Mouse (Mus musculus) heart, embryonic 10.5 days (tissue): ENCODE results near the gene Gm42674. TPM values are rescaled to one million over a fixed set of nuclear protein-coding genes. Genes with fewer than 3 reads are reported as not detected.

Experiments
- DNase-seq: peaks from one replicate; pipeline ENCODE4 v3.0.0-alpha.2; 2017; ENCODE audit warnings: low spot score
- H3K27ac ChIP-seq: fragments of 300-500 bp; sonication (generic); 2 replicates; pipeline ENCODE4 v1.5.1; 2016; ENCODE audit warnings: mild to moderate bottlenecking
- H3K27me3 ChIP-seq: fragments of 300-500 bp; sonication (generic); 2 replicates; pipeline ENCODE4 v1.6.1; 2016; ENCODE audit warnings: mild to moderate bottlenecking; ENCODE audit not compliant: poor library complexity, insufficient read depth, severe bottlenecking
- H3K36me3 ChIP-seq: fragments of 300-500 bp; sonication (generic); 2 replicates; pipeline ENCODE4 v1.6.1; 2016; ENCODE audit warnings: mild to moderate bottlenecking, moderate library complexity
- H3K4me1 ChIP-seq: fragments of 300-500 bp; sonication (generic); 2 replicates; pipeline ENCODE4 v1.6.1; 2016; ENCODE audit warnings: mild to moderate bottlenecking
- H3K4me3 ChIP-seq: fragments of 300-500 bp; sonication (generic); 2 replicates; pipeline ENCODE4 v1.5.1; 2016; ENCODE audit warnings: mild to moderate bottlenecking, moderate library complexity
- H3K9me3 ChIP-seq: fragments of 300-500 bp; sonication (generic); 2 replicates; pipeline ENCODE4 v1.6.1; 2016; ENCODE audit warnings: mild to moderate bottlenecking, moderate library complexity
- WGBS: fragments of 180-500 bp; shearing (Covaris S2); methylation state at CpG from one replicate; pipeline ENCODE4 v1.1.7; 2016; 5-methylcytosine and 5-hydroxymethylcytosine counted together
- polyA plus RNA-seq: library from polyadenylated mRNA; unstranded; fragments of >200 nt; fragmentation: Nextera tagmentation; extraction: Ambion mirVana; gene quantifications from 2 replicates; pipeline ENCODE4 v1.2.1, GENCODE M21; 2016

The Gm42674 gene
- polyA plus RNA-seq, 1 experiment from 2014 or later: not detected

DNA sequence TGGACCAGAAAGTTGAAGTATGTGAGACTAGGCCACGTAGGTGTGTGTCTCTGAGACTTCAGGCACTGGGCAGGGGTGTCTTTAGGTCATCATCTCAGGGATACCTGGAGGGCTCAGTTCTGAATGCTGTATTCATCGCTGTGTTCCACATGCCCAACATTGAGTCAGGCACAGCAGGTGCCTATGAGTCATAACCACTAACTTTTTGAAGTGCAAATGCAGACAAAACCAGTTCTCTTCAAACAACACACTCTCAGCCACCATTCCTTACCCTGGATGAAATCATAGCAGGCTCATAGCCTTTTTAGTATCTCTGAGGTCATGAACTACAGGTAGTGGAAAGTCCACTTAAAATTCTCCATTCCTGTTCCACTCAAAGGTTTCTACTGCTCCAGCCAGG is 27.6 kb downstream of the Gm42674 start:
- H3K27me3 ChIP-seq: no peaks in the 10 kb centered on the region
- H3K4me1 ChIP-seq: no peaks in the 10 kb centered on the region
- 65% methylated on average over 2 of the region's 2 CpGs for WGBS
- H3K4me3 ChIP-seq: no peak overlapping the region
- no peak overlapping the region for H3K27ac ChIP-seq
- no peaks in the 10 kb centered on the region; the same call in 1 of the 2 replicates for H3K9me3 ChIP-seq
- no peaks in the 10 kb centered on the region for H3K36me3 ChIP-seq
- DNase-seq: peak; percentile 41

DNA sequence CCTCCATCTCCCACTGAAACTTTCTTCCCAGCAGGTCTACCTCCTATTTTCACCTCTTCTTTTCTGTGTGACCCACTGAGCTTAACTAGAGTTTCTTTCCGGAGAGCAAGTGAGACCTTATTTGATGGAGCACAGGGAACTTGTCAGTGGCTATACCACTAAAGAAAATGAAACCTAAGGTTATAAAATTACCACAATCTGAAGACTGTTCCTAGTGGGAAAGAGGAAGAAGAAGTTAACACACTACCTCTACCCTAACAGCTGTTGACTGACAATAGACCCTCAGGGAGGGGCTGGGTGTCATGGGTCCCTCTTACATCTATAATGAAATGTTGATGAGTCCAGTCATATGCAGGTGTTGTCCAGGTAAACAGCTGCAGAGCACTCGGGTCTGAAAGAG is 30.3 kb downstream of the Gm42674 start:
- Histone ChIP-seq H3K27ac (no peak overlapping the region), H3K36me3 (no peaks in the 10 kb centered on the region), H3K9me3 (no peaks in the 10 kb centered on the region; the same call in 1 of the 2 replicates), H3K4me3 (no peak overlapping the region), H3K4me1 (no peaks in the 10 kb centered on the region), H3K27me3 (no peaks in the 10 kb centered on the region)
- no peak for DNase-seq
- 77% methylated on average over 2 of the region's 2 CpGs for WGBS

DNA sequence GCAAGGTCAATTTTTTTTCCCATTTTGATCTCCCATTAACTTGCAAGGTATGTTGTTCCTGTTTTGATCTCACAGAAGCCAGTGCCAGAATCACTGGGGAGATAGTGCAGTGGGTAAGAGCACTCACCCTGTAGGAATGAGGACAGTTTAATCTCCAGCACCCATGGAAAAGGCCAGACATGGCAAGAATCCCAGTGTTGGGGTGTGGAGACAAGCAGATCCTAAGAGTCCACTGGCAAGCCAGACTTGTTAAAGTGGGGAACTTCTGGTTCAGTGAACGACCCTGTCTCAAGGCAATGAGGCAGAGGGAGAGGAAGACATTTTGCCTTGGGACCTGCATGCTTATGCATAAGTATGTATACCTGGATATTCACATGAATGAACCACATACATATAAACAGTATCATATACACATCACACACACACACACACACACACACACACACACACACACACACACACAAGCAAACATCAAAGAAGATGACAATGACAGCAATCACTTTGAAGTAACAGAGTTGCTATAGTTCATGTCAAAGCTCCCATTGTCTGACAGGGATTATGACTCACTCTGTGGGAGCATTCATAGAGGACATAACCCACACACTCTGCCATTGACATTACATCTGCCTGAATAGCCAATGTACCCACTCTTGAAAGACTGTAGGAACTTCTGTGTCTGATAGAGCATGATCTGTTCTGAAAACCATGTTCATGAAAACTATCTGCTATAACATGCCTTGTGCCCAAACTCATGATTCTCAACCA is 37.0 kb downstream of the Gm42674 start:
- Histone ChIP-seq H3K27ac (no peak overlapping the region), H3K36me3 (no peaks in the 10 kb centered on the region), H3K4me3 (no peak overlapping the region), H3K4me1 (no peaks in the 10 kb centered on the region), H3K9me3 (no peaks in the 10 kb centered on the region), H3K27me3 (no peaks in the 10 kb centered on the region)
- WGBS: 60% methylated on average over 1 of the region's 1 CpGs
- DNase-seq: peak; percentile 30

DNA sequence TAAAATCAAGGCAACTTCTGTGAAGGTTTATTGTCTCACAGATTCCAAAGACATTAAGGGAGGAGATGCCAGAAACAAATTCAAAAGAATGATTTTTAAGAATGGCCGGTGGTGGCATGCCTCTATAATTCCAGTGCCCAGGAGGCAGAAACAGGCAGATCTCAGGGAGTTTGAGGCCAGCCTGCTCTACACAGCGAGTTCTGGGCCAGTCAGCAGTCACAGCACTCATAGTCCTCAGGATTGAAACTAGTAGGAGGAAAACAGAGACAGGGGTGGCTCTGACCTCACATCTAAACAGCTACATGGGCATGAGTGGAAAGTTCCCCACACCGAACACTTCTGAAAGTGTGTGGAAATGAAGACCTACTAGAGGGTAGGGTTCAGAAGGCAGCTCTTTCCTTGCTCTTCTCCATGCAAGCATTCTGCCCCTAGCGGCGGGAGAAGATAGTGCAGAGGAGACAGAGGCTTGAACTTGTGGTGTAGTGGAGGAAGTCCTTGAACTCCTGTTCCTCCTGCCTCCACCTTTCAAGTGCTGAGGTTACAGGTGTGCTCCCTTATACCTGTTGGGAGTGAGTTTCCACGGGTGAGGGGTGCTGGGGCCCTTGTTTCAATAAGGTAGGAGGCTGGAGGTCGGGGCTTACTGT is 37.9 kb downstream of the Gm42674 start:
- Histone ChIP-seq H3K36me3 (no peaks in the 10 kb centered on the region), H3K4me1 (no peaks in the 10 kb centered on the region), H3K27me3 (no peaks in the 10 kb centered on the region), H3K4me3 (no peak overlapping the region), H3K27ac (no peak overlapping the region), H3K9me3 (no peaks in the 10 kb centered on the region)
- DNase-seq: peak; percentile 74
- 45% methylated on average over 7 of the region's 7 CpGs for WGBS

DNA sequence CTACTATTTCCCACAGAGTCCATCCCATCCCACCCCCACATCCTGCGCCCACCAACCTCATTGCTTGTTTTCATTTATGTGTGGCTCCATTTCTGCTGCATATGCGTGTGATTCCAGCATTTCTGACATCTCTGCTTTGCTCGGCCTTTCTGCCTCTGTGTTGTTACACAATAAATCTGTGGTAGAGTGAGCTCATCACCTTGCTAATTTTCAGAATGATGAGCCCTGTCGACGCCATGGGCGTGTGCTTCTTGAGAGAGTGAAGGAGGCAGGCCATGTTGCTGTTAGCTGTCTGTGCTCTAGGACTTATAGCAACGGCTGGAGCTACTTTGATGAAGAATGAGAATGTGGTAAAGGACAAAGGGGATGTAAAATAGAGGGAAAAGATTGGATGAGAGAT is 39.3 kb downstream of the Gm42674 start:
- Histone ChIP-seq H3K4me1 (no peaks in the 10 kb centered on the region), H3K4me3 (no peak overlapping the region), H3K36me3 (no peaks in the 10 kb centered on the region), H3K27me3 (no peaks in the 10 kb centered on the region), H3K9me3 (no peaks in the 10 kb centered on the region), H3K27ac (no peak overlapping the region)
- 76% methylated on average over 7 of the region's 7 CpGs for WGBS
- no peak for DNase-seq

DNA sequence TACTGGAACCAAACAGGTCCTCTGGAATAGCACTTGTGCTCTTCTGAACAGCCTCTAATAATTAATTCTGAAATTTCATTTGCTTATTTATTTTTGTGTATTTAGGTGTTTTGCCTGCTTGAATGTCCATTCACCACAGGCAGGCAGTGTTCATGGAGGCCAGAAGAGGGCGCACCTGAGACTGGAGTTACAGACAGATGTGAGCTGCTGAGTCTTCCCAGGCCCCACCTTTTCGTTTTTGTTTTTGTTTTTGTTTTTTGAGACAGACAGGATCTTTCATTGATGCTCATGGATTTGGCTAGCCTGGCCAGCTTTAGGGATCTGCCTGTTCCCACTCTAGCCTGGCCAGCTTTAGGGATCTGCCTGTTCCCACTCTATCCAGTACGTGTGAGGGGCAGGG is 42.5 kb downstream of the Gm42674 start:
- DNase-seq: peak; percentile 54
- no peaks in the 10 kb centered on the region for H3K9me3 ChIP-seq
- 41% methylated on average over 3 of the region's 3 CpGs for WGBS
- no peaks in the 10 kb centered on the region for H3K27me3 ChIP-seq
- no peak overlapping the region for H3K4me3 ChIP-seq
- no peaks in the 10 kb centered on the region for H3K4me1 ChIP-seq
- H3K36me3 ChIP-seq: no peaks in the 10 kb centered on the region
- H3K27ac ChIP-seq: no peak overlapping the region

DNA sequence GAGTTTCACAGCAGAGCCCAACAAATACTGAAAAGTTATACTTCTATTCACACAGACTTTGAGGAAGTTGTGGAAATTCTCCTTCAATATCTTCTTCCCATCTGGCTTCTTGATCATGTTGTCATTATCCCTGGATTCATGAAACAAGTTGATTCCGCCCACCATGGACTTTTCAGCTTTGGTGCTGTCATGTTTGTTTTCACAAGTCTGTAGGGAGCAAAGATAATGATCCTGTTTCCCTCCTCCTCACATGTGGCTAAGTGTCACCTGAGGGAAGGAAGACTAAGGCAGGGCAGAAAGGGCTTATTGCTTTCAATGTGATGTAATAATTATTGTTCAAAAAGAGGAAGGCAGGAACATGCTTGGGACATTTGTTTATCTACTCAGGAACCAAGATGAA is 45.6 kb downstream of the Gm42674 start:
- Histone ChIP-seq H3K4me1 (no peaks in the 10 kb centered on the region), H3K36me3 (no peaks in the 10 kb centered on the region), H3K4me3 (no peak overlapping the region), H3K9me3 (no peaks in the 10 kb centered on the region), H3K27ac (no peak overlapping the region), H3K27me3 (no peaks in the 10 kb centered on the region)
- 51% methylated on average over 1 of the region's 1 CpGs for WGBS
- no peak for DNase-seq

DNA sequence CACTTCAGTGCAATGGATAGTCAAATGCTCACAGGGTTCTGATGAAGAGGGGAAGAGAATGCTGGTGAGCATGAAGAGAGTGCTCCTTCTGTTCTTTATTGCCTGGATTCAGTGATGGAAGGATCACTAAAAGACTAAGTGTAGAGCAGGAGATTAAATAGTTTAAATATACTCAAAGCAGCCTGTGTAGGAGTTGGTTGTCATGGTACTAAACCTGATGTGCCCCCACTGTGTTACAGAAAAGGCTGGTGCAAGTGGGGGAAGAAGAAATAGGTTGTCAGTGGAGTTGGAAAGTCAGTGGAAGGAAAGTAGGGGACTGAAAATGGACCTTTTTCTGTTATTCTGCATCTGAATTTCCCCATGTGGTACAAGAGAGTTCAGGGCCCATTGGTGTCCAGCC is 47.3 kb downstream of the Gm42674 start:
- no peaks in the 10 kb centered on the region for H3K4me1 ChIP-seq
- DNase-seq: no peak
- H3K27me3 ChIP-seq: peaks cover 6% of the 10 kb centered on the region; the same call in 1 of the 2 replicates
- no peaks in the 10 kb centered on the region for H3K9me3 ChIP-seq
- no peak overlapping the region for H3K27ac ChIP-seq
- no peaks in the 10 kb centered on the region for H3K36me3 ChIP-seq
- no peak overlapping the region for H3K4me3 ChIP-seq

DNA sequence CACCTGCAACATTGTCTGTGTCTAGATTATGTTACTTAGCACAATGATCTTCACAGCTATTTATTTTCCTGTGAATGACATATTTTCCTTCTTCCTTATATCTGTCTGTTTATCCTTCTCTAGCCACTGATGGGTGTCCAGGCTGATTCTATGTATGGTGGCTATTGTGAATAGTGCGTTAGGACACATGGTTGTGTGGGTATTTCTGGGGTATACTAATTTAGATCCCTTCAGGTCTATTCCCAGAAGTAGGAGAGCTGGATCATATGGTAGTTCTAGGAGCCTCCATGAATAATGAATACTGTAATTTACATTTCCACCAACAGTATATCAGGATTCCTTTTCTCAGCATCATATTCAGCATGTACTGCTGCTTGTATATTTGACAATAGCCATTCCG is 48.1 kb downstream of the Gm42674 start:
- no peak for DNase-seq

DNA sequence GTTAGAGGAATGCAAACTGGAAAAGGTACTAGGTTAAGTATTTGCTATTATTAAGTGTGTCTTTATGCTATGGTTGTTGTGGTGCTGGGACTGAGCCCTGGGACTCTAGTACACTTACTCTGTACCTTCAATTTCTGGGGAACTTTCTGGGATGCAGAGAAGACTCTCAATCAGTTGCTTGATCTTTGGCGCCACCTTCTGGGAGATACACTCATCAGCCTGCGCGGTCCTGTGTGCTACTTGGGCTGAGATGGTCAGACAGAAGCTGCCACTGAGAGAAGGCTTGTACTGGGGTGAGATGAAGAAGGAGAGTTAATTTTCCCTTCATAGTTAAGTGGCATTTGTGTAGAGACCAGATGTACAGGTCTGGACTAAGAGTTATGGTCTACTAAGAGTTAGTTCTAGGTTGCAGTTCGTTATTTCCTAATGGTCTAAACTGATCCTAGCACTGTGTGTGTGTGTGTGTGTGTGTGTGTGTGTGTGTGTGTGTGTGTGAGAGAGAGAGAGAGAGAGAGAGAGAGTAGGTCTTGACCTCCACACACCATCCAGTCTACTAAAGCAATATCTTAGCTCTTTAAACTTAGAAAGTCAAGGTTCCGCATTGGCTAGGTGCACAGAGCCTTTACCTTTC is 51.3 kb downstream of the Gm42674 start:
- DNase-seq: no peak
- H3K4me1 ChIP-seq: no peaks in the 10 kb centered on the region
- H3K9me3 ChIP-seq: no peaks in the 10 kb centered on the region
- no peak overlapping the region for H3K27ac ChIP-seq
- H3K36me3 ChIP-seq: no peaks in the 10 kb centered on the region
- H3K4me3 ChIP-seq: no peak overlapping the region
- WGBS: 35% methylated on average over 5 of the region's 5 CpGs
- H3K27me3 ChIP-seq: peaks cover 19% of the 10 kb centered on the region; the same call in 1 of the 2 replicates

More for the DNA sequence above, 48.1 kb downstream of the Gm42674 start:
- Histone ChIP-seq H3K27ac (no peak overlapping the region), H3K4me1 (no peaks in the 10 kb centered on the region), H3K4me3 (no peak overlapping the region), H3K9me3 (no peaks in the 10 kb centered on the region), H3K36me3 (no peaks in the 10 kb centered on the region), H3K27me3 (peaks cover 14% of the 10 kb centered on the region; the same call in 1 of the 2 replicates)
- WGBS: 80% methylated on average over 2 of the region's 2 CpGs

DNA sequence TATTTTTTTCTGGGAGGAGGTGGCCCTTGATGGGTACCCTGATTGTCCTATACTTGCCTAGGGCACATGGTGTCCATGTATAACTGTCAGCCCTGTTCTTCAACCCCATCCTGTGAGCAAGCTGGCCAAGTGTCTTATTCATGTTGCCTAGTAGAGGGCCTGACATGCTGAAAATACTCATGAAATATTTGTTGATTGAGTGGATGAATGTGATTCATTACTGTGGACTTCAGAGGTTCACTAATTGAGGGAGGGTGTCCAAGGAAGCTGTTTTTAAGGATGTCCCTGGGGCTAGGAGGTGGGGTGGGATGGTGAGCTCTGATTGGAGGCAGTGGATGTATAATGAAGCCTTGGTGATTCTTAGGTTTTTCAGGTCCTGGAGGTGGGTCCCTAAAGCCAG is 52.0 kb downstream of the Gm42674 start, which contains the start of gene S100a7a:
Gene S100a7a, plus strand, starts transcription at position 301 of the 400 bp plus-strand sequence.
- H3K36me3 ChIP-seq: no peaks in the 10 kb centered on the region
- H3K4me3 ChIP-seq: no peak within 1 kb of the TSS
- no peak for DNase-seq
- H3K4me1 ChIP-seq: no peaks in the 10 kb centered on the region
- H3K27me3 ChIP-seq: peaks cover 19% of the 10 kb centered on the region; the same call in 1 of the 2 replicates
- H3K27ac ChIP-seq: no peak within 1 kb of the TSS
- H3K9me3 ChIP-seq: no peaks in the 10 kb centered on the region
